Mouse (Mus musculus): ENCODE results near the gene Tbc1d4.
A peak's percentile ranks its signal among the peaks of the same experiment; 100 is the strongest.

Gene Tbc1d4

DNA sequence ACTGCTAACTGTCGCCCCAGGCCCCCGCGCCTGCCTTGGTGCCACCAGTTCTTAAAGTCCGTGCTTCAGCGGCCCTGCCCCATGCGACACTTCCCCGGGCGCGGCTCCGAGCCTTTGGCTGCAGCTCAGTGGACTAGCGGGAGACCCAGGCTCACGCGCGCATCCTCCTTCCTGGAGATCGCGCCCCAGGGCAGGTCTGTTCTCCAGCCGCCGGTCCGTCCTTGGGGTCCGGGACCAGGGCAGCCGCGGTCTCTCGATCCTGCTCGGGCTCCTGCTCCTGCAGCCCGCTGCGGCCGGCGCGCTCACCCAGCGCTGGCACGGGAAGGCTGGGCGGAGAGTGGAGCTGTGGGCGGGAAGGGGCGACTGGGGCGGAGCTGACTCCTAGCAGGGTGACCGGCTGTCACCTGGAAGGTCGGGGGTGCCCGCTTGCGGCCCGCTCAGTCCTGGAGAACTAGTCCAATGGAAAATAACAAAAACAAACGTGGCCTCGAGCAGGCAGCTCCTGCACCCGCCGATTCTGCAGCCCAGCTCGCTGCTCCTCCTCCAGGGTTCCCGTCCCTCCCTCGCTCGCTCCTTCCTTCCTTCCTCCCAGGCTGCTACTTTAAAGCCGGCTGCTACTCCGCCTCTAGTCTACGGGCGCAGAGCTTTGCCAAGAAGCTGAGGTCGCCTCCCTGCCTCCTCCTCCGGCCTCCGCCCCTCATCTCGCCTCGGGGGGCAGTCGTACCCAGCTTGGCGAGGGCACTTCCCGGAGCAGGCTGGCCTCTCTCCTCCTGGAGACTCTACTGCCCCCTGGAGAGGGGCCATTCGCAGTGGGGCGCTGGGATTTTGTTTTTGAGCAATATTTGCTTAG lies at the start of gene Tbc1d4:
TSS of gene Tbc1d4 (minus strand) at position 673 of the 850 bp plus-strand sequence.
- DNase-seq (ENCODE audit: inconsistent ontology term): peak; percentile 88

GRCm38 (mm10) chr14:101656307-101656706 lies 47.3 kb upstream of the Tbc1d4 start:
- DNase-seq (ENCODE audit: inconsistent ontology term): no peak

DNA sequence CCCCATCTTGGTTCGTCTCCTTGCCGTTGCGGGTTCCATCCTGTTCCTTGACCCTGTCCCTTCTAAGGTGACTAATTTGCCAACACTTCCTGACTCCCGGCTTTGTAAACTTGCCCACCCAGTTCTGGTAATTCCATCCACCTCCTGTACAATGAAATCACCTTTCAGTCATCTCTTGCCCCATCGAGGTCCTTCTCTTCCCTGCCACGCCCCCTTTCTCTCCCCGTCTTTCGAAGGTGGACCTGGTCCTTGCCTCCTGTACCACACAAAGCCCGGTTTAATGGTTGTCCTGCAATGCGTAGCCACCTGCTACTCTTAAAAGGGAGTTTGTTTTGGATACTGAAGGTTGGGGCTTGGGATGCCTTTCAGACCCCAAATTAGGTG lies 45.5 kb upstream of the Tbc1d4 start:
- no peak for DNase-seq (ENCODE audit: inconsistent ontology term)

GRCm38 (mm10) chr14:101653581-101654525 lies 44.9 kb upstream of the Tbc1d4 start, which contains the start of gene Uchl3:
Gene Uchl3 (plus strand): TSS chr14:101653967.
- DNase-seq (ENCODE audit: inconsistent ontology term): peak; percentile 87

DNA sequence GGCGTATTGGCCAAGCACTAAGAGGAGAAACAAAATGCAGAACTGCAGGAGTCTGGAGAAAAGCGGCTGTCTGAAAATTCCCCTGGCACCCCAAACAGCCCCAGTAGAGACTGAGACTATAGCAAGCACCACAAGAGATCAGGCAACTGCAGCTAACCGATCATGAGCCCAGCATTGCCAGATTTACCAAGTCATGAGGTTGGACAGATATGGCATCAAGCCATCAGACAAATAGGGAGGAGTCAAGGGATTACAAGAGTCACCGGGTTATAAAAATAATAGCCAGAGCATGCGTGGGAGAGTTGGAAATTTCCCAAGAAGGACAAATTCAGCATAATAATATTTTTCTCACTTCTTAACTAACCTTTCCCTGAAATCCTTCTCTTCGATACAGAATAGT lies 43.6 kb upstream of the Tbc1d4 start:
- no peak for DNase-seq (ENCODE audit: inconsistent ontology term)

DNA sequence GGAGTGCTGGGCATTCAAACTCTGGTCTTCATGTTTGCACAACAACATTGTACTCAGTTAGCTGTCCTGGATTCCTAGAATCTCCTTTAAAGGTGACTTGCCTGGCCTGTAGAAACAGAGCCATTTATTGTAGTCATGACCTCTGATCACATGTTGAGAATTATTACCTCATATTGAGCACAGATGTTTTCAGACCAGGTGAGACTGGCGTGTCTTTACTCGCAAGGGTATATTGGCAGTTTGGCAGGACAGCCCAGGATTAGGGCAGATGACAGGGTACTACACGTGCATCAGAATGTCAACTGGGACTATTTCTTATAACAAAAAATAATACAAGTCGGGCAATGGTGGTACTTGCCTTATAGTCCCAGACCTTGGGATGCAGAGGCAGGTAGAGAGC lies 41.6 kb upstream of the Tbc1d4 start:
- DNase-seq (ENCODE audit: inconsistent ontology term): no peak

DNA sequence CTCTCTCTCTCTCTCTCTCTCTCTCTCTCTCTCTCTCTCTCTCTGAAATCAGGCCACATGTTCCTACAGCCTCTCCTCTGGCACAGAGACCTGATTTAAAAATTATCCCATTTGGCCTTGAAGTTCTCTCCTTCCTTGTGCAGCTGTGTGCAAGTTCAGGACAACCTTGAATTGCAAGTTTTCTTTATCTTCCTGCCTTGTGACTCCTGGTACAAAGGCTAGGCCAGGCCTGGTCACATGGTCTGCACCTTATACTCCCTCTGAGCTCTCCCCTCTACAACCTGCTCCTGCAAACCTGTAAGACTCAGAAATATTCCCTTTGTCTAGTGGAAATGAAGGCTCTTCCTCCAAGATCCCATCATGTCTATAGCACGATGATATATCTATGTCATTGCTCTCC lies 36.0 kb upstream of the Tbc1d4 start:
- no peak for DNase-seq (ENCODE audit: inconsistent ontology term)

DNA sequence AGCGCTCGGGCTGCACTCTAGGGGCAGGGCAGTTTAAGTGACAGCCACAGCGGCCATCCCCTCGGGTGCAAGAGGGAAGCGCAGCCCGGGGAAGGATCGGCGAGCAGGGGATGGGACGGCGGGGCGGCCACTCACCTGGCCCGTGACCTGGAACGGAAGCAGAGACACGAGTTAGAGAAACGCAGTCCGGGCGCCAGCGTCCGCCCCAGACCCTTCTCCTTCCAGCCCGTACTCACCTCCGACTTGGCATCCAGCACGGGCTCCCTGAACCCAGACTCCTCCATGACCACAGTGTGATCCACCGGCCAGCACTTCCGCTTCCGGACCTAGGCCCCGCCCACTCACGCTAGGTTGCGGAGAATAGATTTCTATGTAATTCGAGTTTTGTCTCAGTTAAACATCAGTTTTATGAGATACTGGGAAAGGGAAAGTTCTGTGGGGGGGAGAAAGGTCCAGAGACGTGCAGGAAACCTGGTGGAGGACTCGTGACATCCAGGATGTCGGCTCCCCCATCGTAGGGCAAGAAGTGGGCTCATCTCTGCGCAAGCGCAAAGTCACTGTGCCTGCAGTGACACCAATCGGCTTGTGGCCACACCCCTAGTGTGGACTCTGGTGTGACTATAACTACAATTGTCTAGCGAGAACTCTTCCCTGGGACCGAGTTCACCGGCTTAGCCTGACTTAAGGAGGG lies 31.3 kb upstream of the Tbc1d4 start, which contains the start of gene Commd6:
TSS of gene Commd6 (minus strand) at position 534 of the 691 bp plus-strand sequence.
- DNase-seq (ENCODE audit: inconsistent ontology term): peak; percentile 89

- no peak for DNase-seq (ENCODE audit: inconsistent ontology term)
Observed at GRCm38 (mm10) chr14:101637381-101637780, 28.4 kb upstream of the Tbc1d4 start.

DNA sequence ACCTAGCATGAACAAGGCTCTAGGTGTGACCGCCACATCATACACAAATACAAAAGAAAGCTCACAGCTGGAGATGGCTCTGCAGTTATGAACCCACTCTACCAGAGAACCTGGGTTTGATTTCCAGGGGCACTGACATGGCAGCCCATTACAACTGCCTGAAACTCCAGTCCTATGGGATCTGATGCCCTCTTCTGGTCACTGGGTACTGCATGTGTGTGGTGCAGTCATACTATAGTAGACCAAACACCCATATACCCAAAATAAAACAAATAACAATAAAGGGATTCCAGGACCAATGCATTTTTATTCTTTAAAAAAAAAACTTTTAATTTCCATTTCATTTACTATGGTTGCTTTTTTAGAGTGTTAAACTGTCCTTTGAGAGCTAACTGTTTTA lies 26.8 kb upstream of the Tbc1d4 start:
- DNase-seq (ENCODE audit: inconsistent ontology term): no peak

DNA sequence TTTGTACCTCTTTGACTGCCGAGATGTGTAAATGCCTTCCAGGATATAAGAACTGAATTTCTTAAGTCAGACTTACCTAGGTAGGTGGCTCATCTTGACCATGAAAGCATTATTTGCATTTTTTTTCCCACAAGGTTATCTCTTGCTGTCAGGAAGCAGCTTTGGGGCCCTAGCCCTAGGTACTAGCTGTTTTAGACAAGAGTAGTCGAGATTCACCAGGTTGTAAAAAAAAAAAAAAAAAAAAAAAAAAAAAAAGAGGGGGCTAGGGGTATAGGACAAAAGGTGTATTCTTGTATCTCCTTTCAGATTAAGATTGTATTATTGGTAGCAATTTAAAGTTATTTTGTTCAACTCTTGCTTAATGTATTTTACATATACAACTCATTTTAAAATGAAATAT lies 21.6 kb upstream of the Tbc1d4 start:
- DNase-seq (ENCODE audit: inconsistent ontology term): no peak

DNA sequence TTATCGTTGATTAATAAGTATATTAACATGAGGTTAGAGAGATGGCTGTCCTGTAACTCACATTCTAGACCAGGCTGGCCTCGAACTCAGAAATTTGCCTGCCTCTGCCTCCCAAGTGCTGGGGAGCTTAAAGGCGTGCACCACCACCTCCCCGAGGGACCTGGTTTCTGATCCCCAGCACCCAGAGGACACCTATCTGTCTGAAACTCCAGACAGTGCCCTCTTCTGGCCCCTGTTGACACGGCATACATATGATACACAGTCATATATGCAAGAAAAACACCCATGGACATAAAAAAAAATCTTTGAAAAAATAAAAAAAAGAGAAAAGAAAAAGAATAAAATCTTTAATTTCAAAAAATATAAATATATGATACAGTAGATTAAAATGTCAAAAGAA lies 8.7 kb upstream of the Tbc1d4 start:
- DNase-seq (ENCODE audit: inconsistent ontology term): no peak

- DNase-seq (ENCODE audit: inconsistent ontology term): no peak
Observed at GRCm38 (mm10) chr14:101616178-101616577, 7.2 kb upstream of the Tbc1d4 start.

DNA sequence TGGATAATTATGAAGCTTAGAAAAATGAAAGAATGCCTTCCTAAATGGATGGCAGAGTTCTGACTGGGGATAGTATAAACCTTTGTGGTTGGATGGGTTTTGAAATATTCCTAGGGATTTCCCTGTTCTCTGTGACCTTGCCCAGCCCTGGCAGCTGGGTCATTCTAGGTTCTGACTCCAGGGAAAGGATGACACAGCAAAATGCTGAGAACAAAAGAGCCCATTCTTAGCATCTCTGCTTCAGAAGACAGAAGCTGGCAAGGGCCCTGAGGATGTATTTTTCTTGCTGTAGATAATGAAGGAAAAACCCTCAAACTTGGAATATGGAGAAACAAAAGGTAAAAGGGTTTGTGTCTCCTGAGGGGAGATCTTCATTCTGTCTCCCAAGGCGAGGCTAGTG lies 4.2 kb upstream of the Tbc1d4 start:
- DNase-seq (ENCODE audit: inconsistent ontology term): peak; percentile 61

DNA sequence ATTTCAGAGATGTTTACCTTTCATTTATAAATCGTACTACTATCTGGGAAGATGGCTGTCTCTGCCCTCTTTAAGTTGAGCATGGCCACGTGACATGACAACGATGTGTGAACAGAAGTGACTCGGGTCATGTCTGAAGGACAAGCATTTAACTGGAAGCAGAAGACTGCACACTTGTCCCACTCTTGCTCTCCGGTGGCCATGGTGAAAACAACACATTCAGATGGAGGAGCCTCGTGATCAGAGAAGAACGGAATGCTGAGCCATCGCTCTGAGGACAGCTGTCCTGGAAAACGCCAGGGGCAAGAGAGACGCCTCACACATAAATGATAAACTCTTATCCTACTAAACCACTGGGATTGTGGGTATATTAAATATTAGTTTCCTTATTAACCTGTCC lies 1.7 kb upstream of the Tbc1d4 start:
- DNase-seq (ENCODE audit: inconsistent ontology term): no peak

GRCm38 (mm10) chr14:101607631-101608518 lies 1.1 kb downstream of the Tbc1d4 start:
- peak; percentile 56 for DNase-seq (ENCODE audit: inconsistent ontology term)

- no peak for DNase-seq (ENCODE audit: inconsistent ontology term)
Observed at GRCm38 (mm10) chr14:101605843-101606242, 3.1 kb downstream of the Tbc1d4 start.

DNA sequence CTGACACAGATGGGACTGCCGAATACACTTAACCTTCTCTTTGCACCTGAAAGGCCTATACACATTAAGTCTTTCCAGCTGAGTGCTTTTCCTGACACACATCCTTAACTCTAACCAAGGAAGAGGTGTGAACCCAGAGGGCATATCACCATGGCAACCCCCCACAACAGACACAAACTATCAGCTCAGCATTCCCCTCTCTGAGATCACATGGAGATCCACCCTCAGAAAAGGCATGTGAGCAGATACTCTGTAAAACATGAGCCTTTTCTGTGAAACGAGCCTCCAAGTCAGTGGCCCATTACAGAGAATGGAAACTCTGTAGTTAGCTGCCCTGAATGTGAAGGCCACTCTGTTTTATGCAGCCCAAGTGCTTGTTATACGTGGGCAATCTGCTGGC lies 6.1 kb downstream of the Tbc1d4 start:
- no peak for DNase-seq (ENCODE audit: inconsistent ontology term)

DNA sequence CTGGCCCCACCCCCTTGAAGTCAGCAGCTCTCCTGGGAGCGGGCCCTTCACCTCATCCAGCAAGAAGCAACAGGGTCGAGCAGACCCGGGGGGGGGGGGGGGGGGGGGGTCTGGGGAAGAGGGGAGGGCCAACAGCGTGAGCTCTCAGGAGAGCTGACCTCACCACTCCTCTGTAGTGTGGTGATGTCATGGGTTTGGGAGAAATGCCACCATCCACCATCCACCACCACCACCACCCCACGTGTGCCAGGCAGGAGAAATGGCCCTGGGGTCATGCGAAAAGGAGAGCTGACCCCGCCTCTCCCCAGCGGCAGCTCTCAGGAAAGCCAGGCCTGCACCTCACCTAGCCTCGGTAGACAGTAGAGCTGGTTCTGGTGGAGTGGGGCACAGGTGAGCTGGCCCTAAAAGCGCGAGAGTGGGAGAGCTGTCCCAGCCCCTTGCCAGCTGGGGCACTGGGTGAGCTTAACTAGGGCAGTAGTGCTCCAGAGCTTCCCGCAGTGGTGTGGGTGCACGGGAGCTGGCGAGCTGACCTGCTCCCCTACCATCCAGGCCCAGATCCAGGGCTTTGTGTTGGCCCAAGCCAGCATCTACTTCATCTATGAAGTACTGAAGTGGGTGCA lies 11.8 kb downstream of the Tbc1d4 start:
- DNase-seq (ENCODE audit: inconsistent ontology term): no peak

DNA sequence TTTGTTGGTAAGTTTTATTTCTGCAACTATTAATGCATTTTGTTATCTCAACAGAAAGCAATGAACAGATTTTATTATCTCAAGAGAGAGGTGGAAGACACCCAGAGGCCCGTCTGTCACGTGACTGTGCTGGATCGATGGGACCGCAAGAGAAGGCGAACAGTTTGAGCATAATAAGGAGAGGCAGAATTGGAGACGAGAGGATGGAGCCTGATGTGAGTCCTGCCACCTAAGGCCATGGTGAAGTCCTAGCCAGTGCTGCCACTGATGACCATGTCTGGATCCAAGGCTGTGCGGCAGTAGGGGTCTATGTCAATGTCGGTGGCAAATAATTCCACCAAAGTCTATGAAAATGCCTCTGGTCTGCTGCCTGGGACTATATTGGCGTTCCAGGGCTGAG lies 12.3 kb downstream of the Tbc1d4 start:
- DNase-seq (ENCODE audit: inconsistent ontology term): no peak

Measured in Muller cell, postnatal 12 days (primary cell).